Mouse (Mus musculus) heart, adult 9 months (tissue): ENCODE results near the gene Cavin1.
A peak's percentile ranks its signal among the peaks of the same experiment; 100 is the strongest.

Experiments
- DNase-seq, 2 experiments: peaks; one replicate each; pipeline ENCODE4 v3.0.0; 2022; ENCODE audit warnings: low spot score in 2 of 2

Cavin1 gene

GRCm38 (mm10) chr11:100957915-100958469 is 12.7 kb downstream of the Cavin1 start:
- DNase-seq: no peak

- peak; percentile 77 to 89 for DNase-seq
Measured at GRCm38 (mm10) chr11:100957244-100957643, 13.4 kb downstream of the Cavin1 start.

- DNase-seq: no peak
Measured at GRCm38 (mm10) chr11:100949540-100949939, 21.1 kb downstream of the Cavin1 start.

- DNase-seq: no peak
Measured at GRCm38 (mm10) chr11:100948317-100948716, 22.4 kb downstream of the Cavin1 start.

GRCm38 (mm10) chr11:100947548-100947947 is 23.1 kb downstream of the Cavin1 start:
- no peak for DNase-seq

- DNase-seq: no peak
Measured at GRCm38 (mm10) chr11:100946862-100947261, 23.8 kb downstream of the Cavin1 start.

GRCm38 (mm10) chr11:100942388-100942787 is 28.3 kb downstream of the Cavin1 start:
- no peak for DNase-seq

- DNase-seq: peak; percentile 99 to 100
Measured at GRCm38 (mm10) chr11:100939512-100940151, 31.1 kb downstream of the Cavin1 start, which contains the start of gene Stat3. TSS of gene Stat3 (minus strand) at chr11:100939540.

- DNase-seq: peak in 1 of 2 experiments; percentile 29
Measured at GRCm38 (mm10) chr11:100938711-100939511, 31.8 kb downstream of the Cavin1 start.

GRCm38 (mm10) chr11:100938112-100938511 is 32.6 kb downstream of the Cavin1 start:
- peak; percentile 68 to 74 for DNase-seq

GRCm38 (mm10) chr11:100937295-100937694 is 33.4 kb downstream of the Cavin1 start:
- DNase-seq: no peak

- peak; percentile 57 to 58 for DNase-seq
Measured at GRCm38 (mm10) chr11:100935373-100936355, 35.0 kb downstream of the Cavin1 start.

- peak; percentile 63 to 79 for DNase-seq
Measured at GRCm38 (mm10) chr11:100931254-100931921, 39.3 kb downstream of the Cavin1 start.

- no peak for DNase-seq
Measured at GRCm38 (mm10) chr11:100930611-100931010, 40.1 kb downstream of the Cavin1 start.

GRCm38 (mm10) chr11:100927386-100927785 is 43.3 kb downstream of the Cavin1 start:
- no peak for DNase-seq

GRCm38 (mm10) chr11:100924386-100924919 is 46.2 kb downstream of the Cavin1 start:
- DNase-seq: no peak

GRCm38 (mm10) chr11:100920887-100921624 is 49.6 kb downstream of the Cavin1 start:
- DNase-seq: no peak

- DNase-seq: no peak
Measured at GRCm38 (mm10) chr11:100918007-100918406, 52.7 kb downstream of the Cavin1 start.

- no peak for DNase-seq
Measured at GRCm38 (mm10) chr11:100916432-100916971, 54.2 kb downstream of the Cavin1 start.

GRCm38 (mm10) chr11:100915063-100915462 is 55.6 kb downstream of the Cavin1 start:
- no peak for DNase-seq
